Mouse (Mus musculus) midbrain, postnatal 0 days (tissue): Measurements from ENCODE around the gene Bbx. TPM values are rescaled to one million over a fixed set of nuclear protein-coding genes. Genes with fewer than 3 reads are reported as not detected.

Source experiments
- ATAC-seq: fragments of 200-750 bp; cut with Nextera tagmentation; 2 replicates; pipeline ENCODE4 v1.8.0; 2017; ENCODE audit warnings: moderate number of reproducible peaks, mild to moderate bottlenecking, moderate TSS enrichment, moderate library complexity; ENCODE audit not compliant: low FRiP score
- DNase-seq: peaks from one replicate; pipeline ENCODE4 v3.0.0-alpha.2; 2015; ENCODE audit warnings: low spot score
- H3K27ac ChIP-seq: fragments of 300-500 bp; sonication (generic); 2 replicates; pipeline ENCODE4 v1.5.1; 2014; ENCODE audit warnings: low read depth, mild to moderate bottlenecking, low read length, mixed read lengths
- H3K27me3 ChIP-seq: fragments of 300-500 bp; sonication (generic); 2 replicates; pipeline ENCODE4 v1.6.1; 2014; ENCODE audit warnings: low read length, control low read depth, mixed read lengths; ENCODE audit not compliant: insufficient read depth
- H3K36me3 ChIP-seq: fragments of 300-500 bp; sonication (generic); 2 replicates; pipeline ENCODE4 v1.6.1; 2014; ENCODE audit warnings: low read length, control low read depth, mixed read lengths; ENCODE audit not compliant: insufficient read depth
- H3K4me1 ChIP-seq: fragments of 300-500 bp; sonication (generic); 2 replicates; pipeline ENCODE4 v1.6.1; 2014; ENCODE audit warnings: mild to moderate bottlenecking, control low read depth, antibody characterized with exemption, low read length, mixed read lengths; ENCODE audit not compliant: insufficient read depth
- H3K4me2 ChIP-seq: fragments of 300-500 bp; sonication (generic); 2 replicates; pipeline ENCODE4 v1.6.1; 2014; ENCODE audit warnings: low read depth, mild to moderate bottlenecking, low read length, mixed read lengths; ENCODE audit not compliant: poor library complexity, severe bottlenecking
- H3K4me3 ChIP-seq: fragments of 300-500 bp; sonication (generic); 2 replicates; pipeline ENCODE4 v1.5.1; 2014; ENCODE audit warnings: low read depth, mild to moderate bottlenecking, low read length, moderate library complexity
- H3K9ac ChIP-seq: fragments of 300-500 bp; sonication (generic); replicated peaks from 2 replicates; pipeline ENCODE4 v1.6.1; 2014; ENCODE audit warnings: mild to moderate bottlenecking, low read length, moderate library complexity, mixed read lengths; ENCODE audit not compliant: poor library complexity, severe bottlenecking
- H3K9me3 ChIP-seq: fragments of 300-500 bp; sonication (generic); 2 replicates; pipeline ENCODE4 v1.6.1; 2016; ENCODE audit warnings: low read length, control low read depth
- CTCF ChIP-seq: IDR thresholded peaks from 2 replicates; pipeline ENCODE4 v1.5.1; 2016; ENCODE audit warnings: antibody characterized with exemption, mild to moderate bottlenecking
- WGBS: fragments of 180-500 bp; shearing (Covaris S2); extraction: QIAGEN DNeasy Blood & Tissue Kit; methylation state at CpG from one replicate; pipeline ENCODE4 v1.1.7; 2014; 5-methylcytosine and 5-hydroxymethylcytosine counted together
- polyA plus RNA-seq: library from polyadenylated mRNA; unstranded; fragments of >200 nt; fragmentation: Nextera tagmentation; extraction: Ambion mirVana; gene quantifications from 2 replicates; pipeline ENCODE4 v1.2.1, GENCODE M21; 2015
- total RNA-seq: library from RNA; depleted of rRNA; stranded (reverse); fragments of >200 nt; gene quantifications from 2 replicates; pipeline ENCODE4 v1.2.3, GENCODE M21; 2014

Gene Bbx
- total and polyA plus RNA-seq, 2 experiments from 2014 or later, result 10.7 to 11.8 TPM

DNA sequence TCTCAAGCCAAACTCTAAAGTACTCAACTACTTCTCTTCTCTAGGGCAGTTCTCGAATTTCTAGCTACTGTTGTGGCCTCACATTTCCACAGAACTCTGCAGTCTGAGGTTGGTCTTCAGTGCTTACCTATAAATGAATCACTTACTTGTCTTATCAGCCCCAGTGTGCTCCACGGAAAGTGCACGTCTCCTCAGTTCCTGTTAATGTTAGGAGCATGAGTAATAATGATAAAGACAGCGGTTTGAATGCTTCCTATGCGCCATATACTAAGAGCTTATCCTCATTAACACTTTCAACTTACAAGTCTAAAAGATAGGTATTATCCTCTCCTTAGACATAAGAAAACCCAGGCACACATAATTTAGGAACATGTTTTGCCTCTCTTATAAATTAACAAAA lies 142.4 kb downstream of the Bbx start:
- no peaks in the 10 kb centered on the region for H3K27me3 ChIP-seq
- no peaks in the 10 kb centered on the region for H3K36me3 ChIP-seq
- 90% methylated on average over 5 of the region's 5 CpGs for WGBS
- H3K27ac ChIP-seq, result no peak overlapping the region
- no peak for TF ChIP-seq CTCF
- H3K9me3 ChIP-seq, result no peaks in the 10 kb centered on the region
- H3K4me2 ChIP-seq, result no peak overlapping the region
- DNase-seq (no peak), ATAC-seq (no peak)
- H3K4me3 ChIP-seq, result no peak overlapping the region
- no peak overlapping the region for H3K9ac ChIP-seq
- no peaks in the 10 kb centered on the region for H3K4me1 ChIP-seq

DNA sequence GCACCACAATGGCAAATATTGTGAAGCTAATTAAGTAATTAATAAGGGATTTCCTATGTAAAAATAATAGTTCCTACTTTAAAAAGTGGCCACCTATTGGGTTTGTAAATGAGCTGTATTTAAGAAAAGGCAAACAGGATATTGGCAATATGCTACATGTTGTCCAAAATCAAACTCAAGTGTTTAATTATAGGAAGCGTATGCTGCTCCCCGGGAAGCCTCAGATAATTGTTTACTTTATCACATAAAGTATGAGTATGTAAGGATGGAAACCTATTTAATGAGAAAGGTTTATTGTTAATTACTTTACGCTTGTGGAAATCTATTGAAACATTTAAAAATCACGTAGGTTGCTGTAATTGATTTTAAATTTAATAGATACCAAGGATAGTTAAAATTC lies 159.4 kb downstream of the Bbx start:
- Histone ChIP-seq H3K4me3 (no peak overlapping the region), H3K9me3 (no peaks in the 10 kb centered on the region), H3K4me2 (no peak overlapping the region), H3K4me1 (no peaks in the 10 kb centered on the region), H3K27ac (no peak overlapping the region), H3K36me3 (no peaks in the 10 kb centered on the region), H3K9ac (no peak overlapping the region), H3K27me3 (no peaks in the 10 kb centered on the region)
- DNase-seq, result no peak
- no peak for ATAC-seq
- 93% methylated on average over 4 of the region's 4 CpGs for WGBS
- TF ChIP-seq CTCF, result no peak

DNA sequence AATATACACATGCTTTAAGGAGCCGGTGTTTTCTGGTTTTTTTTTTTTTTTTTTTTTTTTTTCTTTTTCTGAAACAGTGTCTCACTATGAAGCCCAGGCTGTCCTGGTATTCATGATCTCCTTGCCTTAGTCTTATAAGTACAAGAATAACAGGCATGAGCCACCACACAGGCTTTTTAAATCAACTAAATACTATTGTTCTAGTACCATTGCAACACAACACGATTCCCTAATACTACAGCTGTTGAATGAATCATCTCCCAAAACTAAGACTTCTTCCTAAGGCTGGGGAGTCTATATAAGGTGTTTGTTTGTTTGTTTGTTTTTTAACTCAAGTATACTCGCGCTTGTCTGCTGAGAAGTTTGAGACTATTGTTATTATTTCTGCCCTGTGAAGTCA lies 169.5 kb downstream of the Bbx start:
- no peak for TF ChIP-seq CTCF
- Histone ChIP-seq H3K9me3 (no peaks in the 10 kb centered on the region), H3K36me3 (no peaks in the 10 kb centered on the region), H3K9ac (no peak overlapping the region), H3K4me1 (no peaks in the 10 kb centered on the region), H3K4me2 (no peak overlapping the region), H3K27ac (no peak overlapping the region), H3K27me3 (no peaks in the 10 kb centered on the region), H3K4me3 (no peak overlapping the region)
- 97% methylated on average over 4 of the region's 4 CpGs for WGBS
- no peak for DNase-seq
- ATAC-seq, result no peak

DNA sequence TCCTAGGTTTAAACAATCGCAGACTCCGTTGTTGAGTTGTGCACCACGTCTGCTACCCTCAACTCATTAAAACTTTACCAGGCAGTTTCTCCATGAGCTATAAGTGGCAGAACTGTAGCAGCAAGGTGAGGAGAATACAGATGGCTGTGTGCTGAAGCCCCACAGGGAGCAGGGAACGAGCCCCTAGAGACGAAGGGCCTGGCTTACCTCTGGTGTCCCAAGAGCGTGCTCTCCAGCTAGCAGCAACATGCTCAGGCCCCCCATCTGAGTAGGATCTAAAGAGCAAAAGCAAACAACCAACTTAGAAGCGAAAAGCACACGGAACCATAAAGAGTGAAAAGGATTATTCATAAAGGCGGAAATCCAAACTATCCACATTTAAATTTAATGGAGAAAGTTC lies 170.0 kb downstream of the Bbx start:
- 92% methylated on average over 9 of the region's 9 CpGs for WGBS
- H3K4me1 ChIP-seq, result no peaks in the 10 kb centered on the region

DNA sequence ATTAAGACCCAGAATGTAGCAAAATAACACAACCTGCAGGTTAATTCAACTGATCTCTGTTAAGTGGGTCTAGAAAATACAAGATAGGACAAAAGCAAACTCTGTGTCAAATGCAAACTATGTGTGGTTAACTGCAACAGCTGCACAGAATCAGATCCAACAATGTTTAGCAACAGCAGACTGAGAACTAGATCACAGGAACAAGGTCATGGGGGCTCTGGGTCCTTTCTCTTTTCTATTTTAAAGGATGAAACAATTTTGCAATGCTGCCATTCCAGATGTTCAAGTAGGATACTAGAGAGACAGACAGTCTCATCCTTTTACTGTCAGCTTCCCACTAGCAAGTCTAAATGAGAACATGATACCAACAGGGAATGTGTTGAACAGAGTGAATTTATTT lies 170.4 kb downstream of the Bbx start:
- Histone ChIP-seq H3K4me3 (no peak overlapping the region), H3K4me1 (no peaks in the 10 kb centered on the region), H3K27me3 (no peaks in the 10 kb centered on the region), H3K4me2 (no peak overlapping the region), H3K9ac (no peak overlapping the region), H3K36me3 (no peaks in the 10 kb centered on the region), H3K9me3 (no peaks in the 10 kb centered on the region), H3K27ac (no peak overlapping the region)
- no peak for ATAC-seq
- TF ChIP-seq CTCF, result no peak
- no peak for DNase-seq

More for the DNA sequence above, 170.0 kb downstream of the Bbx start:
- Histone ChIP-seq H3K4me3 (no peak overlapping the region), H3K27ac (no peak overlapping the region), H3K27me3 (no peaks in the 10 kb centered on the region), H3K36me3 (no peaks in the 10 kb centered on the region), H3K9ac (no peak overlapping the region), H3K9me3 (no peaks in the 10 kb centered on the region), H3K4me2 (no peak overlapping the region)
- ATAC-seq (no peak), DNase-seq (no peak)
- no peak for TF ChIP-seq CTCF

DNA sequence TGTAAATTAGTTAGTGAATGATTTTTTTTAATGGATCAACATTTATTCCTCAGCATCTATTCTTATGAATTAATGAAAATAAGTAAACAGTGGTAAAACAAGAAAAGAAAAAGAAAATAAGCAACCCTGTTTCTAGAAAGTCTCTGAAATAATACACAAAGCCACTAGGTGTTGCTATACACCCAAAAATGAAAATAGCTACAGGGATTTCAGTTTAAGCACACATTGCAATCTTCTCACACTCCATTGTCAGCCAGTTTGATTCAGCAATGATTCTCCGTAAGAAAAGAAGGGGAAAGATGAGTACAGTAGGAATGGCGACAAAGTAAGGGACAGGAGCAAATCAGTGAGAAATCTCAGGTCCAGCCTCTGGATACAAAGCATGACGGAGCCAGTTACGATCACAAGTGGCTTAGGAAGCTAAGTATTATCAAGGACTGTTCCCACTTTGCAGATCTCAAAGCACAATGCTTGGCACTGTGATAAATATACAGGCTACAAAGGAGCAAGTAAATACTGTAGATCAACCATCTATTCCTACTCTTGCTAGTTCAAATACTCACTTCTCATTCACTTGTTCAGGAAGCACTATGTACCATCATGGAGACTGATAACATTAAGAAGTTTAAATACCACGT lies 177.5 kb downstream of the Bbx start:
- no peaks in the 10 kb centered on the region; the same call in 1 of the 2 replicates for H3K4me1 ChIP-seq
- DNase-seq (peak; percentile 70), ATAC-seq (0 out of 2 replicates have a peak, but pooled peaks have one; percentile 34)
- no peaks in the 10 kb centered on the region for H3K36me3 ChIP-seq
- no peaks in the 10 kb centered on the region for H3K27me3 ChIP-seq
- WGBS, result 58% methylated on average over 5 of the region's 5 CpGs
- H3K4me3 ChIP-seq, result no peak overlapping the region
- no peak overlapping the region for H3K4me2 ChIP-seq
- no peak overlapping the region for H3K27ac ChIP-seq
- H3K9me3 ChIP-seq, result no peaks in the 10 kb centered on the region
- TF ChIP-seq CTCF, result peak; percentile 81
- no peak overlapping the region for H3K9ac ChIP-seq
